Mouse (Mus musculus) forebrain, postnatal 0 days (tissue): Measurements from ENCODE around the gene Cnih1. TPM values are rescaled to one million over a fixed set of nuclear protein-coding genes. Genes with fewer than 3 reads are reported as not detected.

ENCODE experiments used
- ATAC-seq: fragments of 200-750 bp; cut with Nextera tagmentation; 2 replicates; pipeline ENCODE4 v1.8.0; 2017; ENCODE audit warnings: mild to moderate bottlenecking, moderate library complexity
- DNase-seq: peaks from one replicate; pipeline ENCODE4 v3.0.0-alpha.2; 2015
- H3K27ac ChIP-seq: fragments of 300-500 bp; sonication (generic); 2 replicates; pipeline ENCODE4 v1.5.1; 2014; ENCODE audit warnings: low read depth, mild to moderate bottlenecking, antibody characterized with exemption, low read length, moderate library complexity, mixed read lengths
- H3K27me3 ChIP-seq: fragments of 300-500 bp; sonication (generic); 2 replicates; pipeline ENCODE4 v1.6.1; 2014; ENCODE audit warnings: mild to moderate bottlenecking, low read length, mixed read lengths; ENCODE audit not compliant: insufficient read depth
- H3K36me3 ChIP-seq: fragments of 300-500 bp; sonication (generic); 2 replicates; pipeline ENCODE4 v1.6.1; 2014; ENCODE audit warnings: mild to moderate bottlenecking, moderate library complexity; ENCODE audit not compliant: insufficient read depth
- H3K4me1 ChIP-seq: fragments of 300-500 bp; sonication (generic); 2 replicates; pipeline ENCODE4 v1.6.1; 2014; ENCODE audit warnings: antibody characterized with exemption; ENCODE audit not compliant: insufficient read depth
- H3K4me2 ChIP-seq: fragments of 300-500 bp; sonication (generic); 2 replicates; pipeline ENCODE4 v1.6.1; 2014; ENCODE audit warnings: low read depth, mild to moderate bottlenecking, moderate library complexity
- H3K4me3 ChIP-seq: fragments of 300-500 bp; sonication (generic); 2 replicates; pipeline ENCODE4 v1.5.1; 2014; ENCODE audit warnings: low read depth, low read length, mixed read lengths
- H3K9ac ChIP-seq: fragments of 300-500 bp; sonication (generic); 2 replicates; pipeline ENCODE4 v1.6.1; 2014; ENCODE audit warnings: mild to moderate bottlenecking
- H3K9me3 ChIP-seq: fragments of 300-500 bp; sonication (generic); 2 replicates; pipeline ENCODE4 v1.6.1; 2016; ENCODE audit warnings: low read length
- CTCF ChIP-seq: sonication (generic); IDR thresholded peaks from 2 replicates; pipeline ENCODE4 v1.5.1; 2016; ENCODE audit warnings: antibody characterized with exemption, control low read depth, low read depth
- WGBS: fragments of 180-500 bp; shearing (Covaris S2); extraction: QIAGEN DNeasy Blood & Tissue Kit; methylation state at CpG from one replicate; pipeline ENCODE4 v1.1.7; 2014; 5-methylcytosine and 5-hydroxymethylcytosine counted together
- polyA plus RNA-seq: library from polyadenylated mRNA; unstranded; fragments of >200 nt; fragmentation: Nextera tagmentation; extraction: Ambion mirVana; gene quantifications from 2 replicates; pipeline ENCODE4 v1.2.1, GENCODE M21; 2015
- total RNA-seq: library from RNA; depleted of rRNA; stranded (reverse); fragments of >200 nt; gene quantifications from 2 replicates; pipeline ENCODE4 v1.2.3, GENCODE M21; 2014

The Cnih1 gene
- total and polyA plus RNA-seq, 2 experiments from 2014 or later, result 101 to 182 TPM

GRCm38 (mm10) chr14:46779217-46779616 lies 9.0 kb downstream of the Cnih1 start:
- no peaks in the 10 kb centered on the region for H3K27me3 ChIP-seq
- H3K36me3 ChIP-seq, result peaks cover 45% of the 10 kb centered on the region
- no peak overlapping the region for H3K9ac ChIP-seq
- no peak for DNase-seq
- no peaks in the 10 kb centered on the region for H3K9me3 ChIP-seq
- no peak overlapping the region for H3K27ac ChIP-seq
- no peak for ATAC-seq
- H3K4me3 ChIP-seq, result no peak overlapping the region
- no peaks in the 10 kb centered on the region for H3K4me1 ChIP-seq
- 94% methylated on average over 7 of the region's 7 CpGs for WGBS
- TF ChIP-seq CTCF, result no peak
- H3K4me2 ChIP-seq, result no peak overlapping the region

GRCm38 (mm10) chr14:46778756-46779155 lies 9.5 kb downstream of the Cnih1 start:
- H3K9me3 ChIP-seq, result no peaks in the 10 kb centered on the region
- no peak for ATAC-seq
- H3K36me3 ChIP-seq, result peaks cover 45% of the 10 kb centered on the region
- H3K4me1 ChIP-seq, result no peaks in the 10 kb centered on the region
- no peak overlapping the region for H3K4me3 ChIP-seq
- H3K27ac ChIP-seq, result no peak overlapping the region
- no peak for DNase-seq
- 97% methylated on average over 9 of the region's 9 CpGs for WGBS
- no peak for TF ChIP-seq CTCF
- H3K4me2 ChIP-seq, result no peak overlapping the region
- H3K27me3 ChIP-seq, result no peaks in the 10 kb centered on the region
- no peak overlapping the region for H3K9ac ChIP-seq

- no peaks in the 10 kb centered on the region for H3K27me3 ChIP-seq
- no peak overlapping the region for H3K27ac ChIP-seq
- ATAC-seq, result peak; percentile 5; the same call in 1 of the 2 replicates
- 74% methylated on average over 6 of the region's 6 CpGs for WGBS
- DNase-seq, result no peak
- TF ChIP-seq CTCF, result no peak
- peaks cover 20% of the 10 kb centered on the region; the same call in 1 of the 2 replicates for H3K36me3 ChIP-seq
- no peaks in the 10 kb centered on the region for H3K4me1 ChIP-seq
- H3K4me3 ChIP-seq, result no peak overlapping the region
- no peaks in the 10 kb centered on the region for H3K9me3 ChIP-seq
- H3K4me2 ChIP-seq, result no peak overlapping the region
- no peak overlapping the region for H3K9ac ChIP-seq
Observed at GRCm38 (mm10) chr14:46770036-46770435, 18.2 kb downstream of the Cnih1 start.

- 43% methylated on average over 12 of the region's 12 CpGs for WGBS
- peak; percentile 91 for ATAC-seq
Observed at GRCm38 (mm10) chr14:46767116-46767515, 21.1 kb downstream of the Cnih1 start.

GRCm38 (mm10) chr14:46761186-46761585 lies 27.0 kb downstream of the Cnih1 start:
- H3K27ac ChIP-seq, result no peak overlapping the region
- H3K9ac ChIP-seq, result peak overlapping the region; percentile 60; the same call in 1 of the 2 replicates
- 0 out of 2 replicates have a peak, but pooled peaks cover 4% of the 10 kb centered on the region for H3K4me1 ChIP-seq
- DNase-seq (no peak), ATAC-seq (no peak)
- H3K9me3 ChIP-seq, result no peaks in the 10 kb centered on the region
- peak overlapping the region; percentile 72 for H3K4me3 ChIP-seq
- H3K27me3 ChIP-seq, result peaks cover 7% of the 10 kb centered on the region
- TF ChIP-seq CTCF, result no peak
- H3K36me3 ChIP-seq, result peaks cover 6% of the 10 kb centered on the region; the same call in 1 of the 2 replicates
- 43% methylated on average over 6 of the region's 6 CpGs for WGBS
- peak overlapping the region; percentile 93 for H3K4me2 ChIP-seq

More at GRCm38 (mm10) chr14:46767116-46767515, 21.1 kb downstream of the Cnih1 start:
- H3K4me1 ChIP-seq, result no peaks in the 10 kb centered on the region
- peak; percentile 91 for DNase-seq
- H3K27ac ChIP-seq, result no peak overlapping the region
- peak; percentile 5; the same call in 1 of the 2 replicates for TF ChIP-seq CTCF
- no peaks in the 10 kb centered on the region for H3K9me3 ChIP-seq
- H3K4me2 ChIP-seq, result no peak overlapping the region
- no peak overlapping the region for H3K4me3 ChIP-seq
- no peak overlapping the region for H3K9ac ChIP-seq
- H3K27me3 ChIP-seq, result peaks cover 3% of the 10 kb centered on the region; the same call in 1 of the 2 replicates
- peaks cover 21% of the 10 kb centered on the region for H3K36me3 ChIP-seq

GRCm38 (mm10) chr14:46760355-46761029 lies 27.7 kb downstream of the Cnih1 start, which contains the start of gene Cdkn3:
TSS of gene Cdkn3 (plus strand) at chr14:46760541.
- H3K4me1 ChIP-seq, result 0 out of 2 replicates have a peak, but pooled peaks cover 4% of the 10 kb centered on the region

GRCm38 (mm10) chr14:46759970-46760354 lies 28.2 kb downstream of the Cnih1 start:
- WGBS, result 4% methylated on average over 7 of the region's 7 CpGs
- Histone ChIP-seq H3K9me3 (no peaks in the 10 kb centered on the region), H3K27ac (no peak overlapping the region), H3K36me3 (peaks cover 6% of the 10 kb centered on the region; the same call in 1 of the 2 replicates), H3K4me3 (peak overlapping the region; percentile 72), H3K9ac (no peak overlapping the region), H3K27me3 (peaks cover 7% of the 10 kb centered on the region), H3K4me1 (0 out of 2 replicates have a peak, but pooled peaks cover 4% of the 10 kb centered on the region), H3K4me2 (peak overlapping the region; percentile 93)
- no peak for DNase-seq
- ATAC-seq, result no peak; the same call in 1 of the 2 replicates
- no peak for TF ChIP-seq CTCF

More at GRCm38 (mm10) chr14:46760355-46761029, 27.7 kb downstream of the Cnih1 start, which contains the start of gene Cdkn3:
- under 1% methylated on average over 54 of the region's 54 CpGs for WGBS
- Histone ChIP-seq H3K9ac (peak within 1 kb of the TSS; percentile 60), H3K27me3 (peaks cover 7% of the 10 kb centered on the region), H3K4me3 (peak within 1 kb of the TSS; percentile 72), H3K27ac (no peak within 1 kb of the TSS), H3K36me3 (peaks cover 6% of the 10 kb centered on the region; the same call in 1 of the 2 replicates), H3K4me2 (peak within 1 kb of the TSS; percentile 93), H3K9me3 (no peaks in the 10 kb centered on the region)
- peak; percentile 100 for ATAC-seq
- no peak for TF ChIP-seq CTCF
- peak; percentile 87 for DNase-seq
